Mouse (Mus musculus) kidney, adult 18-20 months (tissue): Measurements from ENCODE around the gene Ulk4.
A peak's percentile ranks its signal among the peaks of the same experiment; 100 is the strongest.
"Not testable (repeated sequence)": the region's sequence is repeated elsewhere in the genome, so short reads cannot be mapped to it uniquely, and the experiment has no call there.

Source experiments
- DNase-seq: peaks from one replicate; pipeline ENCODE4 v3.0.0; 2021

Gene Ulk4

GRCm38 (mm10) chr9:121058538-121058937, 218.5 kb downstream of the Ulk4 start:
- no peak for DNase-seq

- peak; percentile 52 for DNase-seq
Observed at GRCm38 (mm10) chr9:121058116-121058515, 218.9 kb downstream of the Ulk4 start.

DNA sequence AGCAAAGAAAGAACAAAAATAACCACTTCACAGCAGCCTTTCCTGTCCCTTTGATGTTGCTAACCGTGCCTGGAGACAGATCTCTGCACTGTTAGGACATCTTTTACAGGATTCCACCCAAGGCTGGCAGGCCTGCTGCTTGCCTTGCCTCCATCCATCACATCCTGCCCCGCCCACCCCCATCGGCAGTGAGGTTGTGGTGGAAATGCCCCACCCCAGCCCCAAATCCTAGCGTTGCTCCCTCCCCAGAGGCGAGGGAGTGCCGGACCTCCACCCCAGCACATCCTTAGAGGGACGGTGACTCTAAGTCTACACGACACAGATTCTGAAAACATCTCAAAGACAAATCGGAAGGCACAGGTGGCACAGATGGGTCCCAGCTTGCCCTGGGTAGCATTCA, 219.6 kb downstream of the Ulk4 start:
- DNase-seq: peak; percentile 20

DNA sequence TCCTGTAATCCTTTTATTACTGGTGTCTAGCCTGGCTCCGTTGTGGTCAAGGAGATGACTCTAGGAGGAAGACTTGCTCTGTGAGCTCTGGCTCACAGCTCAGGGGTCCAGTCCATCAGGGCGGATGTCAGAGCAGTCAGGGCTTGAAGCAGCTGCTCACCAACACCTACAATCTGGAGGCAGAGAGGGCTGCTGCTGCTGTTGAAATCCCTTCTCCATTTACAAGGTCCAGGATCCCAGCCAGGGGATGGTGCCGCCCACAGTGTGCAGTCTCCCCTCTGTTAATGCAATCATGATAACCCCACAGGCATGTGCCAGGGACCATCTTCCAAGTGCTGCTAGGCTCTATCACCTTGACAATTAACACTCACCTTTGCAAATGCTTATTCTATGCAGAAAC, 220.5 kb downstream of the Ulk4 start:
- DNase-seq: no peak

DNA sequence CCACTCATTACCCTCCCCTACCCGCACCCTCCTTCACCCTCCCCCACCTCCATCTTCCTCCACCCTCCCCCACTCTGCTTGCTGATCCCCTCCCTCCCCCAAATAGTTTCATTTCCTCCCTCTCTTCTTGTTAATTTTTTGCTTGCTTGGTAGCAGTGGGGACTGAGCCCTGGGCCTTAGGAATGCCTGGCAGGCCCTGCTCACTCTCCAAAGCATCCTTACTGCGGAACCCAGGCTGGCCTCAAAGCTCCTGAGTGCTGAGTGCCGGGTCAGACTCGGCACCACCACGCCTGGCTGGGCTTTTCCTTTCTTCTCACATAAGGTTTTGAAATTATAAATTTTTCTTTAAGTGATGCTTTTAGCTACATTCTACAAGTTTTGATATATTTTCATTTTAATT, 221.0 kb downstream of the Ulk4 start:
- no peak for DNase-seq

GRCm38 (mm10) chr9:121045657-121046056, 231.3 kb downstream of the Ulk4 start:
- DNase-seq: not testable (repeated sequence)

DNA sequence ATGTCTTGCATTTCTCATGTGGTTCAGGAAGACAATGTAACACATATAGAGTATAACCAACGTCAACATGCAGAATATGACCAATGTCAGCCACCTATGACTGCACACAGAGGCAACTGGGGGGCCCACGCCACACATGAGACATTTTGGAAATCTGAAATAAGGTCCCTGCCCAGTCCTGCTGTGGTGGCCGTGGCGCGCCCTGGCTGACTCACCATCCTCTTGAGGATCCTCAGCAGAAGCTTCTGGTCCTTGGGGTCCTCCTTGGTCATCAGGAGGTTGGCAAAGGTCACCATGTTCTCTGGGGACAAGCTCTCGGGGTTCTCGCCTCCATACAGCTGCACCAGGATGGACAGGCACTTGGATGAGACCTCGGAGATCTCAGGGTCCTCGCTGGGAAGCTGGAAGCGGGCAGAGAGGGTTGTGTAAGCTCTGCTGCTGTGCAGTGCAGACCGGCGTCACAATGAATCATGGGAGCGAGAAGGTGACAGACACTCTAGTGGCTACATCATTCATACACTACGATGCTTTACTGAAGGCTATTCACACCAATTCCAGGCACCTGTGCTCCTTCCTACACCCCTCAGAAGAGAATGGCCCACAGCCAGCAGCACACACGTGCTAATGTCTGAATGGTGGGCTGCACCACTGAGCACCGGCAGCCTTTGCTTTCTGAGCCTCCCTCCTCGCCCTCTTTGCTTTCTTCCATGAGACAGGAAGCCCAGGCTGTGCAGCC, 232.4 kb downstream of the Ulk4 start:
- no peak for DNase-seq

DNA sequence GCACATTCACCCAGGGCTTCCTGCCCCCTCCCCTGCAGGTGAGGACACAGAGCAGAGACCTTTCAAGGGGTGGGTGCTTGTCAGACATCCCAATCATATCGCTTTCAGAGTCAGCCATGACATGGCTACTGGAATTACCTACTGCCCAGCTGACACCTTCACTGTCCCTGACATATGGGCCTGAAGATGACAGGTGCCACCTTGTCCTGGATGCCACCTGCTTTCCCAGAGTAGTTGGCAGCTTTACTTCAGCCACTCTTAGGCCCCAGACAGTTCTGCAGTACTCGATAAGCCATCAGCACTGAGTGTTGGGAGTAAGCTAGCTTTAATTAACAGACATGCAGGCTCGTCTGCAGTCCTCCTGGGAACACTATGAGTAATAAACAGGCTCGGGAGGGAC, 234.0 kb downstream of the Ulk4 start:
- DNase-seq: no peak

- no peak for DNase-seq
Observed at GRCm38 (mm10) chr9:121038396-121038795, 238.6 kb downstream of the Ulk4 start.

- no peak for DNase-seq
Observed at GRCm38 (mm10) chr9:121037975-121038374, 239.0 kb downstream of the Ulk4 start.

DNA sequence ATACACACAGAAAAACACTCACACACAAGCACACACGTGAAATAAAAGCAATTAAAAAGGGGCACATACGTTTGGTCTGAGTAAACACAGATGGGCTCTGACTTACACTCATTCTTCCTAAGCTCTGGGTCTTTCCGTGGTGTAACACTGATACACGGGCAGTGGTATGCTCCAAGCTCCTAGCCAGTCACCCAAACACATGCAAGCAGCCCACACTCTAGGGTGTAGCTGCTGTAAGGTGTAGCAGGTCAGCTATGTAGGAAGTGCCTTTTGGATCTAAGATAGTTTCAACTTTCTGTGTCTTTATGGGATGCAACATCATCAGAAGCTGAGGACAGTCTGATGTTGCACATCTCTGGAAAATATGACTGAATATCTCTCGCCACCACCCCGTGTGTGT, 241.7 kb downstream of the Ulk4 start:
- no peak for DNase-seq

DNA sequence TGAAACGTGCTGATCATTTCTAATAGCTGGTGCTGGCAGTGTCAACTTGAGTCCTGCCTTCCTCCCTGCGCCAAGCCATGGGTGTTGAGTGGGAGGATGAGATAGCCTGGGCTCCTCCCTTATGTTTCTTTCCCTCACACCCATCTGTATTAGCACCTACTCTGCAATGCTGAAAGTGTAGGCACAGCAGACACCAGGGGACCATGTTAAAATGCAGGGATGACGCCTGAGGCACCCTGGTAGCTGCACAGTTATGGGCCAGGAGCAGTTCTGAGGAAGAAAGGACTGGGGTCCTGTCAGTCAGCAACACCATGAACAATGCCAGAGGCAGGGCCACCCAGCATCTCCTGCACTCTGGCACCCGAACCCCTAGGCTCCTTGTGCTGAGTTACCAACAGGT, 243.4 kb downstream of the Ulk4 start:
- no peak for DNase-seq

GRCm38 (mm10) chr9:121032322-121032964, 244.6 kb downstream of the Ulk4 start:
- DNase-seq: no peak

GRCm38 (mm10) chr9:121030949-121031348, 246.0 kb downstream of the Ulk4 start:
- no peak for DNase-seq

GRCm38 (mm10) chr9:121029786-121030185, 247.2 kb downstream of the Ulk4 start:
- no peak for DNase-seq

- DNase-seq: no peak
Observed at GRCm38 (mm10) chr9:121023526-121024264, 253.3 kb downstream of the Ulk4 start.

GRCm38 (mm10) chr9:121020360-121020759, 256.6 kb downstream of the Ulk4 start:
- DNase-seq: no peak

GRCm38 (mm10) chr9:121019932-121020331, 257.1 kb downstream of the Ulk4 start:
- no peak for DNase-seq

DNA sequence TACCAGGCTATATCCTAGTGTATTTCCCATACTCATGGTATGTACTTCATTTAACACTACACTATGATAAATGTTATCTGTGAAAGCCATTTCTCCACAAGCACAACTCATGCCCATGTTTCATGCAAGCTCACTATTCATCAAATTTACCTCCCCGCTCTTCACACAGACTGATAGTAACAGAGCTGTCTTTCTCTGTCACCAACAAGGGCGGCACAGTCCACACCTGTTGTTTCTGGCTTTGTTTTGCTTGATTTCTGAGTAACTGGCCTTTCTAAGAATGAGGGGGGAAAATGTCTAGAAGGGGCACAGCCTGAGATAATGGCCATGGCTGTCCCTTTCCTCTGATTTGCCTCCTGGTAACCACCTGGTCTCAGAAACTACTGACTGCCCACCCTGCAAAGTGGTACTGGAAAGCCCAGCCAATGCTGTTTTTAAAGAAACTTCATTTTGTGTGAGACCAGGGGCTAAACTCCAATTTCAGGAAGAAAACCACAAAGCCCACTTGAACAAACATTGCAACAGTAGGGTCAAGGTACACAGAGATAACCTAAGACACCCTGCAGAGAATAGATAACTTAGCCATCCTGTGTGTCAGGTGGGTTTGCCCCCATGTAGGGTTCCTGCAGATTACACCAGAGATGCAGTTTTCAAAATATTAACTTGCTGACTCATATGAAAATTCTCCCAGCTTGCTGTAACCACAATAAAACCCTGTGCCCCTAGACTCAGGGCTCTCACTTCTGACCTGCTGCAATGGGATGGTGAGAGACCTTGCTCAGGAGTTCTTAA, 258.3 kb downstream of the Ulk4 start:
- DNase-seq: no peak

DNA sequence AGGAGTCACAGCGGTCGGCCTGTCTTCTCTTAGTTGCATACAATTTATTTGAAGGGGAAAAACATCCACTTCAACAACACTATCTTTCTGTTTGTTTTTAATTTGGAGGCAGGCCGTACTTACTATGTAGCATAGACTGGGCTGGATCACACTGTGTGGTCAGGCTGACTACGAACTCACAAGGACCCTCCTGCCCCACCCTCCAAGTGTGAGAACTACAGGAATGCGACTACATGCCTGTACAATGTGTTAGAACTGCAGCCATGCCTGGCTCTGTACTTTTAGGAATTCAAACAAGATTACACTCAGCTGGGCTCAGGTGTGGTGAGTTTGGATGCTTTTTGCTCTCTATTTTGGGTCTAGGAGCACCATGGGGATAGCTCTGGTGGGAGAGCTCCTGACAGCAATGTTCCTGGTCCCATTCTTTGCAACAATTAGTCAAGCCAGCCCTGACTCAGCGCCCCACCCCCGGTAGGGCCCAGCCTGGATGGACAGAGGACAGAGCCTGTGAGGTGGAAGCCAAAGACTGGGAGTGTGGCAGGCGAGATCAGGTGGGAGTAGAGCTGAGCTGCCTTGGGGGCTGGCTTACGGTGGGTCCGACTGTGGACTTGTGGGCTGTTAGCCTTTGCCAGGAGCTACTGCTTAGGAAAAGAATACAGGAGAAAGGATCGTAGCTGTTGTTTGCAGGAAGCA, 261.0 kb downstream of the Ulk4 start:
- no peak for DNase-seq

- DNase-seq: no peak
Observed at GRCm38 (mm10) chr9:121011540-121011939, 265.5 kb downstream of the Ulk4 start.

GRCm38 (mm10) chr9:121010544-121010943, 266.5 kb downstream of the Ulk4 start:
- DNase-seq: no peak

GRCm38 (mm10) chr9:121005961-121006360, 271.0 kb downstream of the Ulk4 start:
- no peak for DNase-seq
